Mouse (Mus musculus) C2C12 (cell line): ENCODE results near the gene Cplx3. TPM values are rescaled to one million over a fixed set of nuclear protein-coding genes. Genes with fewer than 3 reads are reported as not detected.
A peak's percentile ranks its signal among the peaks of the same experiment; 100 is the strongest.

Source experiments
- H3K27me3 ChIP-seq: one replicate; pipeline ENCODE4 v1.6.1; 2011; ENCODE audit not compliant: control insufficient read depth, insufficient read depth, insufficient read length
- H3K36me3 ChIP-seq: one replicate; pipeline ENCODE4 v1.6.1; 2011; ENCODE audit not compliant: control insufficient read depth, insufficient read depth
- H3K4me3 ChIP-seq: one replicate; pipeline ENCODE4 v1.5.1; 2011; ENCODE audit warnings: mild to moderate bottlenecking, control low read depth; ENCODE audit not compliant: poor library complexity, insufficient read depth, severe bottlenecking
- H3K79me2 ChIP-seq: one replicate; pipeline ENCODE4 v1.6.1; 2011; ENCODE audit not compliant: control insufficient read depth, insufficient read depth
- H3K79me3 ChIP-seq: one replicate; pipeline ENCODE4 v1.6.1; 2011; ENCODE audit warnings: low read depth, control low read depth
- H3ac ChIP-seq: one replicate; pipeline ENCODE3; 2011; ENCODE audit warnings: low read depth; ENCODE audit not compliant: control insufficient read depth, insufficient read length
- CEBPB ChIP-seq: IDR thresholded peaks from one replicate; pipeline ENCODE4 v1.6.1; 2011; ENCODE audit warnings: low read depth, mild to moderate bottlenecking, control low read depth, moderate library complexity
- CTCF ChIP-seq: IDR thresholded peaks from one replicate; pipeline ENCODE4 v1.5.1; 2011; ENCODE audit not compliant: control insufficient read depth, insufficient read depth, insufficient read length
- FOSL1 ChIP-seq: IDR thresholded peaks from one replicate; pipeline ENCODE4 v1.8.0; 2011; ENCODE audit warnings: mild to moderate bottlenecking, low read length; ENCODE audit not compliant: poor library complexity, insufficient read depth, severe bottlenecking
- MAX ChIP-seq: IDR thresholded peaks from one replicate; pipeline ENCODE4 v1.6.1; 2011; ENCODE audit warnings: mild to moderate bottlenecking, control low read depth
- MYOD1 ChIP-seq: IDR thresholded peaks from one replicate; pipeline ENCODE4 v1.6.1; 2011; ENCODE audit warnings: low read depth; ENCODE audit not compliant: control insufficient read depth, insufficient read length
- MYOG ChIP-seq: IDR thresholded peaks from one replicate; pipeline ENCODE4 v1.6.1; 2011; ENCODE audit not compliant: control insufficient read depth, insufficient read length; ENCODE audit errors: extremely low read depth
- USF1 ChIP-seq: IDR thresholded peaks from one replicate; pipeline ENCODE4 v1.6.1; 2011; ENCODE audit warnings: low read depth, mild to moderate bottlenecking, control low read depth, moderate library complexity
- polyA plus RNA-seq: library from polyadenylated mRNA; unstranded; fragments of >200 nt; fragmentation: generic; extraction: Trizol; gene quantifications from one replicate; pipeline ENCODE4 v1.2.1, GENCODE M21; 2012; ENCODE audit warnings: missing spikeins

Gene Cplx3
- polyA plus RNA-seq, 1 experiment, result 0.06 TPM

GRCm38 (mm10) chr9:57644442-57644943 lies 38.4 kb upstream of the Cplx3 start:
- Histone ChIP-seq H3K79me2 (peaks cover 59% of the 10 kb centered on the region), H3K27me3 (no peaks in the 10 kb centered on the region), H3K36me3 (peaks cover 7% of the 10 kb centered on the region), H3K79me3 (peaks cover 50% of the 10 kb centered on the region), H3K4me3 (peak overlapping the region; percentile 79), H3ac (peak overlapping the region; percentile 98)
- TF ChIP-seq MYOG (no peak), CEBPB (no peak), MAX (no peak), FOSL1 (no peak), USF1 (no peak), CTCF (no peak), MYOD1 (no peak)

GRCm38 (mm10) chr9:57643856-57644180 lies 37.7 kb upstream of the Cplx3 start:
- Histone ChIP-seq H3K36me3 (peaks cover 7% of the 10 kb centered on the region), H3K79me3 (peaks cover 57% of the 10 kb centered on the region), H3K27me3 (no peaks in the 10 kb centered on the region), H3K4me3 (no peak overlapping the region), H3ac (peak overlapping the region; percentile 19), H3K79me2 (peaks cover 66% of the 10 kb centered on the region)
- TF ChIP-seq FOSL1 (no peak), CEBPB (no peak), USF1 (no peak), MAX (no peak), MYOD1 (no peak), CTCF (no peak), MYOG (no peak)

- Histone ChIP-seq H3K27me3 (no peaks in the 10 kb centered on the region), H3K79me3 (peaks cover 62% of the 10 kb centered on the region), H3ac (peak overlapping the region; percentile 19), H3K36me3 (peaks cover 7% of the 10 kb centered on the region), H3K4me3 (no peak overlapping the region), H3K79me2 (peaks cover 71% of the 10 kb centered on the region)
- TF ChIP-seq USF1, result no peak
- TF ChIP-seq MYOD1, result no peak
- no peak for TF ChIP-seq MYOG
- TF ChIP-seq MAX, result no peak
- no peak for TF ChIP-seq CTCF
- no peak for TF ChIP-seq CEBPB
- no peak for TF ChIP-seq FOSL1
These were observed 37.2 kb upstream of the Cplx3 start for GRCm38 (mm10) chr9:57643169-57643855.

GRCm38 (mm10) chr9:57641775-57642550 lies 35.9 kb upstream of the Cplx3 start:
- H3K27me3 ChIP-seq, result no peaks in the 10 kb centered on the region
- peaks cover 75% of the 10 kb centered on the region for H3K79me3 ChIP-seq
- H3K36me3 ChIP-seq, result peaks cover 7% of the 10 kb centered on the region
- TF ChIP-seq MAX (no peak), USF1 (no peak), MYOD1 (no peak), CTCF (no peak), FOSL1 (no peak), MYOG (no peak), CEBPB (no peak)
- peaks cover 84% of the 10 kb centered on the region for H3K79me2 ChIP-seq
- H3ac ChIP-seq, result no peak overlapping the region
- no peak overlapping the region for H3K4me3 ChIP-seq

- TF ChIP-seq USF1, result no peak
- no peak for TF ChIP-seq FOSL1
- no peak for TF ChIP-seq CTCF
- no peak for TF ChIP-seq MYOD1
- no peak for TF ChIP-seq CEBPB
- no peak for TF ChIP-seq MAX
- H3K79me3 ChIP-seq, result peaks cover 85% of the 10 kb centered on the region
- peaks cover 7% of the 10 kb centered on the region for H3K36me3 ChIP-seq
- H3K4me3 ChIP-seq, result no peak overlapping the region
- peaks cover 93% of the 10 kb centered on the region for H3K79me2 ChIP-seq
- H3ac ChIP-seq, result no peak overlapping the region
- no peaks in the 10 kb centered on the region for H3K27me3 ChIP-seq
These were observed 34.9 kb upstream of the Cplx3 start for GRCm38 (mm10) chr9:57641022-57641421.

- Histone ChIP-seq H3ac (peak overlapping the region; percentile 48), H3K27me3 (no peaks in the 10 kb centered on the region), H3K79me2 (peaks cover 100% of the 10 kb centered on the region), H3K79me3 (peaks cover 91% of the 10 kb centered on the region), H3K4me3 (no peak overlapping the region), H3K36me3 (peaks cover 7% of the 10 kb centered on the region)
- TF ChIP-seq MYOD1 (no peak), FOSL1 (no peak), MAX (no peak), MYOG (no peak), CEBPB (no peak), USF1 (no peak), CTCF (no peak)
These were observed 34.3 kb upstream of the Cplx3 start for GRCm38 (mm10) chr9:57640384-57640783.
